Mouse (Mus musculus) cerebellum, postnatal 14 days (tissue): ENCODE data around the gene Elovl5.
A peak's percentile ranks its signal among the peaks of the same experiment; 100 is the strongest.
"Not testable (repeated sequence)": the region's sequence is repeated elsewhere in the genome, so short reads cannot be mapped to it uniquely, and the experiment has no call there.

ENCODE experiments used
- DNase-seq, 2 experiments: peaks; one replicate each; pipeline ENCODE4 v3.0.0; 2021; ENCODE audit warnings: mixed read lengths in 2 of 2

Gene Elovl5

DNA sequence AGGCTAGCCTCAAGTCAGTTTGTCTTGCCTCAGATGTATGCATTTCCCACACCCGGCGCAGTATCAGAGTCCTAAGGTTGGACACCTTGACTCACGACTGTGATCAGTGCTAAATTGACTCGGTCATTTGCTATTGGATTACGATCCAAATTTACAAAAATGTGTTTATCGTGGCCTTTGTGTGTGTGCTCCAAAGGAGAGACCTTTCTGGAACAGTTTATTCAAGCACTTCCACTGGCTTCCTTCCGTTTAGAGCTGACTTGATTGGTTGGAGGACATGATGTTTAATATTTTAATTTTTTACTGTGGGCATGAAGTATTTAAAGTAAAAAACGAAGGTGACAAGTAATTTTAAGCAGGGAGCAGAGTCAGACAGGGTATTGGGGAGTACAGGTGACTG lies 38.8 kb downstream of the Elovl5 start:
- DNase-seq = no peak

DNA sequence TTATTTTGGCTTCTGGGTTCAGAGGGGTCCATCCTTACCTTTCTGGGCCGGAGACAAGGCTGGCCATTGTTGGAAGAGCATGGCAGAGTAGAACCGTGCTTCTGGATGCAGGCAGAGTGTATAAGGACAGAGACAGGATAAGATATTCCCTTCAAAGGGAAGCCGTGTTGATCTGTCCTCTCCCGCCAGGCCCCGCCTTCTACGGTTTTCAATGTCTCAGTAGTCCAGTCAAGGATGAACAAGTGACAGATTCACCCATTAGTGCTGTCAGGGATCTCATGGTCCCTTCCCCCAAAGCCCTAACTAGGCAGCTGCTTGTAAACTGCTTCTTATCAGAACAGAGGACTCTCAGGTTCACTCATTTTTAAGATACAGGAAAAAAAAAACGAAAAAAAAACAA lies 41.2 kb downstream of the Elovl5 start:
- no peak for DNase-seq

DNA sequence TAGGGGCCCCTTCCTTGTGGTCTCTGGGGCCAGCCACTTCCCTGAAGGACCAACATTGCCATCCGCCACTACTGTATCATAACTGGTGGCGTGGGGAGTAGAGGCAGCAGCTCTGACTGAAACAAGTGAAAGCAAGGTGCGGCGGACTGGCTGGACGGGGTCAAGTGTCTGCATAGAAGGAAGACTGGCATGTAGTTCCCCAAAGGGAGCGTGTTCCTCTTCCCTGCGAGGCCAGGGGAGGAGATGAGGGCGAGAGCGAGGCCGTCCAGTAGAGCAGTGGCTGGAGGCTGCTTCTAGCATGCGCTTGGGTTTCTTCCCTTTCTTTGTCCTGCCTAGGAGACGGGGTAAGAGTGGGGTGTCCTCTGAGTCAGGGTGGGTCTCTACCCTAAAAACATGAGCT lies 42.6 kb downstream of the Elovl5 start:
- no peak for DNase-seq

DNA sequence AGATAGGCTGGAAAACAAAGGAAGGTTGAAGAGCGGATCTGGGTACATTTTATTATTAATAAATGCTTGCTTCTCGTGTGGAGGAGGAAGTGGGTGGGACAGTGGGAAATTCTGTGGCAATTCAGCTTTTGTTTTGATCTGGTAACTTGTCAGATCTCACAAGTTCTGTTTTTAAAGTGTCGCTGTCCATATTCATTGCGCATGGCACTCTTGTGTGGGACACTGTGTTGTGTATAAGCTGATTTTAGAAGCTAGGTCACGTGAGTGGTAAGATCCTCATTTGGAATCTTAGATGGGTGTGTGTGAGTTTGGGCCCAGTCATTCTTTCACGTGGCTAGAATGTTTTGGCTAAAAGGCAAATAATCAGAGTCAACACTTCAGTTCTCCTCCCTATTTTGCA lies 44.2 kb downstream of the Elovl5 start:
- no peak for DNase-seq

DNA sequence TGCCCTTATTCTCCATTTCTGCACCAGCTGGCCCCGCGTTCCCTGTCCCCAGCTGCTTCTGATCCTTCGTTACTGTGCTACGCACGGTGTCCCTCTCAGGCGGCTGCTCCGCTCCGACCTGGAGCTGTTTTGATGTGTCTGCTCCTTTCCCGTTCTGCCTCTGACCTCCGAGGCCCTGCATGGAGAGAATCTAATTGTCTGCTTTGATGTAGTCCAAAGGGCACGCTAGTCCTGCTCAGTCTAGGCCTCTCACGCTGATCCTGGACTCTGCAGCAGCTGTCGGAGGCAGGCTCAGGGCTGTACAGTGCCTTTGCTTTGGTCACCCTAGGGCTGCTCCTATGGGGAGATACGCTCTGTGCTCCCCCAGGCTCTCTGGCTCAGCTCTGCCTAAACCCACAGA lies 46.9 kb downstream of the Elovl5 start:
- DNase-seq = no peak

DNA sequence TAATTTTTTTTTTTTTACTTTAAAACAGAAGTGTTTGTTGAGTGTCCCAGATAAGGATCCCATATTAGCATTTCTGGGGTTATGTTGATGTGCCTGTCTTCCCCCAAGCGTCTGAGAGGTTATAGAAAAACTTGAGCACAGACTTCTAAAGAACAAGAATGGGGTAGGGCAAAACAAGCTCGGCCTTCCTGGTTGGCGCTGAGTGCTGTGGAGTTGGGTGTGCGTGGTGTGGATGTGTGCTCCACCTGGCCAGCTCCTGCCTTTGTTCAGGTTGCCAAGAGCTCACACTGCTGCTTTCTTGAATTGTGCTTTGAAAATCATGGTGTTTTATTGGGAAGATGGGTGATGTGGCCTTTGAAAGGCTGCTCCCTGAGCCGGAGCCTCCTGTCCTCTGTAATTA lies 48.1 kb downstream of the Elovl5 start:
- no peak for DNase-seq

DNA sequence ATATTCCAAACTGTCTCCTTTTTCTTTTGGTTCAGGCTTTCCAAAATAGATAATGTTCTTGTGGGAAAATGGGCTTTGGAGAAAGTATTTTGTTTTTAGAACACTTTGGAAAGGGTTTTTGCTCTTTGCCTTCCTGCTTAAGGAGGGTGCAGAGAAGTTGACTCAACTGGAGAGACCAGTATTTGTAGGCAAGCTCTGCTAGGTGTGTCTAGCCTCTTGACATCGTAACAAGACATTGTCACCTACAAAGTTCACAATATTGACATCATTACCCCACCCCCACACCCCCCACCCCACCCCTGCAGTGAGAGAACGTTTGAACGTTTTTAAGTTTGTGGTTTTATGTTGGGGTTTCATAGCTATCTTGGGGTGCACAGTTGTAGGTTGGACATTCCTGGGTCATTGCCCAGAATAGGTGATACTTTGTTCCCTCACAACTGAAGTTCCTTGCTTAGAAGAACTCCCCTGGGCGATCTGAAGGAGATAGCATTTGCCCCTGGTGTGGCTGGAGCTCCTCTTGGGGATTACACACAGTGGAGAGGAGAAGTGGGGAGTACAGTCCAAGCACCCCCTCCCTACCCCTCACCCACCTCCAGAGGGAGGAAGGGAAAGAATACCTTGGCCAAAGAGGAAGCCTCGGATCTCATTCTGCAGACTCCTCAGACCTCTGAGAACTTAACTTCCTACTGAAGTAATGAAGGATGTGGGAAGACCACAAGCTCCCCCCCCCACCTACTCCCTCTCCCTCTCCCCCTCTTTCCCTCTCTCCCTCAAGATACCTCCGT lies 48.8 kb downstream of the Elovl5 start:
- DNase-seq = no peak

DNA sequence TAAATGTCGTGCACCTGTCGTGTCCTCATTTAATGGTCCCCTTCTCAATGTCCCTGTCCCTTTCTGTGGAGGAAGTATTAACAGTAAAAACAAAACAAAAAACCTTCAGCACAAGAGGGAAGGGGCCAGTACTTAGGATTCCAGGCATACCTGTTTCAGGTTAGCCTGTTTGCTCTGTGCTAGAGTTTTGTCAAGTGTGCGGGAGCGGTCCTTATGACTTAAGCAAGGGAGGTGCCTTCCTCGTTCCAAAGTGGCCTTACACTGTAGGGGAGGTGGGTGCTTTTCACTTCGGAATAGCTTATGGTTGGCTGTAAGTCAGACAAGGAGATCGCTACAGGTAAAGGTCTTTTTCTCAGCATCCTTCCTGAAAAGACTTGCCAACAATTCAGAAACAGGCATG lies 49.7 kb downstream of the Elovl5 start:
- DNase-seq = no peak

DNA sequence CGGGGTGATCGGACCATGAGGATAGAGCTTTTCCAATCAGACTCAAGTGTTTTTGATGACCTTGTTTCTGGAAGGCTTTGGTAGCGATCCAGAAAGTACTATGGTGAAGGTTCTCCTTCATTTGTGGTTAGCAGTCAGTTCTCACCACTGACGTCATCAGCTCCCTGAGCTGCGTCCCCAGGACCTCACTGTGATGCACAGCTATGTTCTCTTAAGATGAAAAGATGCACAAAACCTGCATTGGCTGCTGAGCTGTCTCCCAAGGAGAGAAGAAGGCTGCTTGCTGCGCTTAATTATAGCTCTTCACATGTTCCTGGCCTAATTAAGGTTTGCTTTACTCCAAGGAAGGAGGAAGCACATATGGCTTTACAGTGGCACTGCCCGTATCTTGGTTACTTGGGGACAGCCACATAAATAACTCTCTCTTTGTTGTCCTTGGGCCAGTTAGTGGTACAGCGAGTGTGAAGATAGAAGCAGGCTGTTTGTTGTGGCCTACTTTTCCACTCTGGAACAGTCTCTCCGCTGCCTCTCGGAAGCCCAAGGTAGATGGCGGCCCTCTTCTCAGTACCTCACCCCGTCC lies 50.5 kb downstream of the Elovl5 start:
- peak in 1 of 2 experiments; percentile 27 for DNase-seq

DNA sequence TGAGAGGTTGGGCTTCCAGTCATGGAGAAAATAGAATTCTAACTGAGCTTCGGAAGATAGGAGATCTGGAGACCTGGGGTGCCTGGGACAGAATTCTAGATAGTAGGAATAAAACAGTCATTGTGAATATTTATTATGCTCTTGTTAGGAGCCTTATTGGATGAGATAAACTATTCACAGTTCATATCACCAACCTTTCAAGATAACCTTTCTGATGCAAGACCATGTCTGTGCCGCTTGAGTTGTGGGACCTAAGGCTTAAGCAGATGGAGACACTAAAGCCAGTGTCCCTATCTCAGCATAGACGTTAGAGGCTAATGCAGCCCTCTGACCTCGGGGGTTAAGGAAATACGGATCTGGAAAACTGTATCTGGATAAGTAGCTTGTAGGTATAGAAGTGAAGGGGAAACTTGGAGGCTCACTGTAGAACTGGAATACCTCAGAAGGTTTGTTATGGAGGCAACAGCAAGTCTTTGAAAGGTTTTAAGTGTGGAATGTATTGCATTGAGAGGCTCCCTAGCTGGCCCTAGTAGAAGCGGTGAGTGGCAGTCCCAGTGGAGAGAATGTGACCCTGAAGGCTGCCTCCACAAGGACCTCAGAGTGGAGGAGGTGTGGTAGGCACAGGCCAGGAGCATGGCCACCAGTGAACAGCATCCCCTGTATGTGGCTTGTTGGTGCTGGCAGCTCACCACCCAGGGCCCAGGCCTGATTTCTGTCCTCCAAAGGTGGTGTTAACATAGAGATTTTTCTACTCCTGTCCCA lies 52.2 kb downstream of the Elovl5 start:
- DNase-seq = no peak

DNA sequence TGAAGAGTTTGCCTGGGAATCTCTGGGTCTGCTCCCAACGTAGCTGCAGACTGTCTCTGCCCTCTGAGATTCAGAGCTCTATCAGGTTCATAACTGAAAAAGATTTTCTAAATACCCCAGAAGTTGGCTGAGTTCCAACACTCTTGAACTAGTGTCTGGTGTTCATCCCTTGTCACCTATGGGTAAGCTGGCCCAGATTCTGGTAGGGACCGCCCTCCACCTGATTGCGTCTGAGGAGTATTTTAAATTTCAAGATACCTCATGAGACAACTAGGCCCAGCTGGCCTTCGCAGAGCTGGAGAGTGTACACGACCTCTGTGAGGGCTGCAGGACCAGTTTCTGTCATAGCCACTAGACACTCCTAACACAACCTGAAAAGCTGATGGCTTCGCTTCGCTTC lies 61.8 kb downstream of the Elovl5 start:
- no peak for DNase-seq

DNA sequence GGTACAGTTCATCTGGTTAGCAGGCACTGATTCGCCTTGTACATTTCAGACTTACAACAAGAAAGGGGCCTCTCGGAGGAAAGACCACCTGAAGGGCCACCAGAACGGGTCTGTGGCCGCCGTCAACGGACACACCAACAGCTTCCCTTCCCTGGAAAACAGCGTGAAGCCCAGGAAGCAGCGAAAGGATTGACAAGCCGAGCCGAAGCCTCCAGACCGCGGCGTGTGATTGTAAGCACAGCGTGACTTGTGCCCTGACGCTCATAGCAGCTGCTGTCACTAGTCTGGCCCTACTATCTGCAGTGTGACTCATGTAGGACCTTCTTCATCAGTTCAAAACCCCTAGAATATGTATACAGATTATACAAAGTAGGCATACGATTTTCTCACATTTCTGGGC lies 65.5 kb downstream of the Elovl5 start:
- no peak for DNase-seq

DNA sequence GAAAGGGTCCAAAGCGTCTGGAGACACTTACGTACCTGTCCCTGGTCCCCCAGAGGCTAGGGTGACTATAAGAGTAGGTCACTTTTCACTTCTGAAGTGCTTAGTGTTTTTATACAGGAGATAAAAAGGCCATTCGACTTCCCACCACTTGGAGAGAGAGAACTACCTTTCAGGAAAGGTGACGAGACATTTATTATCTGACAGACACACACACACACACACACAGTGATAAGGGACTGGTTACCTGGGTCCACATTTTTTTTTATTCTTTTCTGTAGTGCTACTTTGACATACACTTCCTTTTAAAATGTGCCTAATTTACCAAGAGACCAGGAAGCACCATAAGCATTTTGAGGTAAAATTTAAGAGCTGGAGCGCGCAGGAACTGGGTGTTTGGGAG lies 66.4 kb downstream of the Elovl5 start:
- no peak for DNase-seq

DNA sequence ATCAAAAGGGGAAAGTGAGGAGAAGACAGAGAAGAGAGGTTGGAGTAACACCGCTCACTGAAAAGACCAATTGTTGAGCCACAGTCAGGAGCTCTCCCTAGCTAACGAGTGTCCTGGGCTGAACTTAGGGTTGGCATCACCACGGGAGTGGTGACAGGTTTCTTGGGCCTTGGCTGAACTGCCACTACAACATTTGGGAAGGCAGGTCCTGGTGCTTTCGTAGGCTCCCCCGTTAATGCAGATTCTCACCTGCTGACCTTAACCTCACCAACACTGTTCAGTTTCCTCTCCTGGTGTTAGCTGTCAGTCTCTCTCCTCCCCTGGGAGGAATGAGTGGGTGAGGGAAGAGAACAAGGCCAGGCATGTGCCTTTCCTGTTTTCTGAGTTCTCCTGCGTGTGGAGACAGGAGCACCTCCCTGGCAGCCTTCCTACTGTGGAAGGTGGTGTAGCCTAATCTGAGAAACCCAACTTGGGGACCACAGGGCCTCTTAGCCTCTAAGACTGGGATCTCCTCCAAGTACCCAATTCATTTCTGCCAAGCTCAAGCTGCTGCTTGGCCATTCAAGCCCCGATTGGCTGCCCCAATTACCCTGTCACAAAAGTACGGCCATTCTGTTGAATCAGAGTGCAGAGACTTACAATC lies 69.1 kb downstream of the Elovl5 start:
- DNase-seq = peak; percentile 27 to 35

DNA sequence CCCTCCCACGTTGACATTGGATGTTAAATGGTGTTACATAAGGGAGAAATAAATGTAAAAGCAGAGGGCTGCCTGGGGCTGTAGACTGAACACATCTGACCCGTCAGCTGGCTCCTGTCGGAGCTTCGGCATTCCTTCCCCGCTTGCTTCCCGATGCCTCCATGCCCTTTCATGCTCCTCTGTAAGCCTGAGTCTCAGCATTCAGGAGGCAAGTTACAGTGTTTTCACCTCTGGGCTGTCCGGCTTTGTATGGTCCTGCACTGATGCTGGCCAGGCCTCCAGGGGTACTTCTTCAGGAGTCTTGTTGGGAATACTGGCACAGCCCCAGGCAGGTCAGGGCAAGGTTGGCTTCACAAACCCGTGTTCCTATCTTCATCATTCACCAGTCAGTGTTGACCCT lies 72.5 kb downstream of the Elovl5 start:
- no peak for DNase-seq

DNA sequence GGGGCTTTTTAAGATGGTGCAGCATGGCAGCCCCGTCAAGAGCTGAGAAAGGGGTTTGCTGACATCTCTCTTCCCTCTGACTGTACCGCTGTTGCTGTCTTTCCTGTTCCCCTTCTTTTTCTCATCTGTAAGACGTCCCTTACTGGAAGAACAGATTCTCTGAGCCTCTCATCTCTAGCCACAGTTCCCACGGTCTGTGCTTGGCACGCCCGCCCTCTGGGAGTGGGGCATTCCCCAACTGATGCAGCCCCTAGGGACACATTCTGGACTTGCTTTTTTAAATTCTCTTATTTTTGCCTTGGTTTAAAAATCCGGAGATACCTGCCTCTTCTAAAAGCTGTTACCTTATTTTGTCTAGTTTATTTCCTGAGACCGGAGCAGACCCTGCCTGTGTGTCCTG lies 73.1 kb downstream of the Elovl5 start:
- no peak for DNase-seq

DNA sequence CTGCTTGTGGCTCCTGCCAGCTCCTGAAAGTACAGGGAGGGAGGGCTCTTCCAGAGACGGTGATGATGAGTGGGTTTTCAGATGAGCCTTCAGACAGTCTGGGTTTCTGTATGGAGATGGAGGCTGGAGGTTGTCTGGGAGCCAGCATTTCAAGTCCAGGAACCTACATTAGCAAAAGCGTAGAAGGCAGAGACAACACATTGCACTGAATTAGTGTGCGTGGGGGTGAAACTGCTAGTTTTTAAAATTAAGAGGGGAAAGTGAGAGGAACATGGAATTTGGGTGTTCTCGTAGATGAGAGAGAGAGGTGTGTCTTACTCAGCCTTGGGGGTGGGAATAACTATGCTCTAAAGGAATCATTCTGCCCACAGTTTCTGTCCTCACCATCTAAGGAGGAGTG lies 74.5 kb downstream of the Elovl5 start:
- no peak for DNase-seq

DNA sequence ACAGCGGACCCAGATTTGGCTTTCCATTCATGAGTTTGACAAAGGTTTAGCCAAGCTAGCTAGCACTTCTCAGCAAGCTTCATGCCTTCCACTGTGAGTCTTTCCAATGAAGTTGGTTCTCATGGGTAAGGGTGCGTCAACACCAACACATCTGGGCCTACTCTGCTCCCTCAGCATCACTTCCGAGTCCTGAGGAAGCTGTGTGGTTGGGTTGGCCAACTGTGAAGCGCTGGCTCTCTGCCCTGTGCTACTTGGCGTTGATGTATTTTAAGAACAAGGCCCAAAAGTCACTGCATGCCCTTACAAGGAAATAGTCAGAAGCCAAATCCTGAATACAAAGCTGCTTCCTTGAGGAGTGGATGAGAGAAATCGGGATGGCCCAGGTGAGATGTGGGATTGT lies 75.1 kb downstream of the Elovl5 start:
- no peak for DNase-seq

DNA sequence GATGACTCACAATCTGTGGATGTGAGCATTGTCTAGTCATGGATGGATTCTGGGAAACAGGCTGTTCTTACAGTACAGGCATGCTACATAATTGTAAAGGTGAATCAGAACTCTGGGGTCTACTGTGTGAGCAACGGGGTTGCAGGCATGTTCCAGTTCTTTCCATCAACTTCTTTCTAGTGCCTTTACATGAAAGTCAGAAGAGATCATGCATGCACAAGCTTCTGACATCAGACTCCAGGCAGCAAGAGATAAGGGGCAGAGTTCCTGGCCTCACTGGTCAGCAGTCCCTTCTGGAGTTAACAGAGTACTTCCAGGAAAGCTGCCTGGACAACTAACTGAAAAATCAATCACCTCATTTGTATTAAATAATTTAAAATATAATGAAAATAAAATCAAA lies 75.9 kb downstream of the Elovl5 start:
- DNase-seq = no peak

DNA sequence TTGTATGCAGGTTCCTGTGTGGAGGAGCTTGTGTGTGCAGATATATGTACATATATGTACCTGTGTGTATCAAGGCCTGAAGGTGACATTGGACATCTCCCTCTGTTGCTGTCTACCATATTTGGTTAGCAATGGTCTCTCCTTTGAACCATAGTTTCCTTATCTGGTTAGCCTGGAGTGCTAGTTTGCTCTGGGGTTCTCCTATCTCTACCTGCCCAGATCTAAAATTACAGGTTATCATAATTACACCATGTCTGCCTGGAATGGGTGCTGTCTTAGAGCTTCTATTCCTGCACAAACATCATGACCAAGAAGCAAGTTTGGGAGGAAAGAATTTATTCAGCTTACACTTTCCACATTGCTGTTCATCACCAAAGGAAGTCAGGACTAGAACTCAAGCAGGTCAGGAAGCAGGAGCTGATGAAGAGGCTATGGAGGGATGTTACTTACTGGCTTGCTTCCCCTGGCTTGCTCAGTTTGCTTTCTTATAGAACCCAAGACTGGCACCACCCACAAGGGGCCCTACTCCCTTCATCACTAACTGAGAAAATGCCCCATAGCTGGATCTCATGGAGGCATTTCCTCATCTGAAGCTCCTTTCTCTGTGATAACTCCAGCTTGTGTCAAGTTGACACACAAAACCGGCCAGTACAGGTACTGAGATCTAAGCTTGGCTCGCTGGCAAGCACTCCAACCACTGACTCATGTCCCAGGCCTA lies 76.5 kb downstream of the Elovl5 start:
- DNase-seq = not testable (repeated sequence)

DNA sequence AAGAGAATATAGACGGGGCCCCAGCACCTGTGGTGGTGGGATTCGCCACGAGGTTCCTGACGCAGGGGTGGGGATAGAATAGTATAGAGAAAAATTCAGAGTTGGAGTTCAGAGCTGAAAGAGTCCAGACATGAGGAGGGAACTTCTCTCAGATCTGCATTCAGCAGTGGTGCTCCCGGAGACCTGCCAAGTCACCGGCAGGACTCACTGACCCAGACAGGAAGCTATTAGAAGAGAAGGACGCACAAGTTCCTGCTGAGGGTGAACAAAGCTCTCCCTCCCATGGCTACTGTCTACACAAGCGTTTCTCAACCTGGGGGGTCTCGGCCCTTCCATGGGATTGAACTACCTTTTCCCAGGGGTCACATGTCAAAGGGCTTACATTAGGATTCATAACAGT lies 78.1 kb downstream of the Elovl5 start:
- DNase-seq = no peak

DNA sequence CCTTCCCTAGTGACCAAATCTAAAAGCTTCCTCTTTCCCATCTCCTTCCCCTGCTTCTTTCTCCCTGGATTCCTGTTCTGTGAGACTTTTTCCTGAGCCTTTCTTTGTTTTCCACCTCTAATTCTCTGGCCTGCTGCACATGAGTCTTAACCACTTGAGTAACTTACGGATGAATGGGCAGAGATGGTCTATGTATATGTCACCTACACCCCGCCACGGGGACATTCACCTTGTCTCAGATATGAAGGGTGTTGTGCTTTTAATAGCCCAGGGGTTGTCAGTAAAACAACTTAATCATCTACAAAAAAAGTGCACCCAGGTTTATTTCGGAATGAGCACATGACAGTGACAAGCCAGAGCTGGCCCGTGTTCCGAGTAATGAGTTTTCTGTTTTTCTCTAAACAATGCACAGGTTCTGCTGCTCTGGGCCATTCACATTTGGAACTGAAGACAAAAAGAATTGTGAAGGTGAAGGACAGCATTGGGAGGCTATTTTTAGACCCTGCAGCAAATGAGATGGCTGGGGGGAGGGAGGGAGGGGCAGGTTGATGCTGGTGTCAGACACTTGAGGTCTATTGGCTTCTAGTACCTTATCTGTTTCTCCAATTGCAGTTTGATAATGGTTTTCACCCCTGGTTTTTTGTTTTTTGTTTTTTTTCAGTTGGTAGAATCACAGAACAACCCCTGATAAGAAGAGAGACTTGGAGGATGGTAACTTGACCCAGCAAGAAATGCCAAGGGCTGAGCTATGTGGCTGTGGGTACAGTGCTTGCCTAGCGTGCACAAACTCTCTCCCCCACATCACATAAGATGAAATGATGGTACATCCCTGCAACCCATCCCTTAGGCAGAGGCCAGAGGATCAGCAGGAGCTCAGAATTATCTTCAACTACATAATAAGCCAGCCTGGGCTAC lies 83.7 kb downstream of the Elovl5 start:
- no peak for DNase-seq
